Mouse (Mus musculus) Patski (cell line): ENCODE results near the gene Map4k3. TPM values are rescaled to one million over a fixed set of nuclear protein-coding genes. Genes with fewer than 3 reads are reported as not detected.

Experiments used
- ATAC-seq: fragments of 100-300 bp; one replicate; pipeline ENCODE4 v1.8.0; 2021
- CTCF ChIA-PET: fragments of 350-600 bp; sonication (Branson Sonifier 250); formaldehyde crosslinking; loops from one replicate; lab custom pipeline; 2022; ENCODE audit warnings: inconsistent platforms; lab: Charles Lee
- POLR2A ChIA-PET: fragments of 350-600 bp; sonication (Branson Sonifier 250); formaldehyde crosslinking; loops from one replicate; lab custom pipeline; 2022; ENCODE audit warnings: antibody characterized with exemption, inconsistent platforms; lab: Charles Lee
- DNase-seq: peaks from one replicate; pipeline ENCODE4 v3.0.0-alpha.2; 2011; ENCODE audit warnings: low read depth, low spot score
- H3K27me3 ChIP-seq: fragments of 371-371 bp; one replicate; pipeline ENCODE4 v1.5.1; 2021
- CTCF ChIP-seq: fragments of 100-300 bp; IDR thresholded peaks from one replicate; pipeline ENCODE4 v1.5.1; 2021
- in situ Hi-C: fragments of 300-500 bp; cut with MboI; formaldehyde crosslinking; loops from 3 replicates; pipeline ENCODE4 v1.11.1; 2018; ENCODE audit warnings: low pct_unique_long_range_greater_than_20kb, mixed read lengths
- polyA plus RNA-seq: library from polyadenylated mRNA; unstranded; gene quantifications from one replicate; pipeline ENCODE4 v1.2.3, GENCODE M21; 2021

The Map4k3 gene
- polyA plus RNA-seq, 1 experiment from 2014 or later: 94.2 TPM

DNA sequence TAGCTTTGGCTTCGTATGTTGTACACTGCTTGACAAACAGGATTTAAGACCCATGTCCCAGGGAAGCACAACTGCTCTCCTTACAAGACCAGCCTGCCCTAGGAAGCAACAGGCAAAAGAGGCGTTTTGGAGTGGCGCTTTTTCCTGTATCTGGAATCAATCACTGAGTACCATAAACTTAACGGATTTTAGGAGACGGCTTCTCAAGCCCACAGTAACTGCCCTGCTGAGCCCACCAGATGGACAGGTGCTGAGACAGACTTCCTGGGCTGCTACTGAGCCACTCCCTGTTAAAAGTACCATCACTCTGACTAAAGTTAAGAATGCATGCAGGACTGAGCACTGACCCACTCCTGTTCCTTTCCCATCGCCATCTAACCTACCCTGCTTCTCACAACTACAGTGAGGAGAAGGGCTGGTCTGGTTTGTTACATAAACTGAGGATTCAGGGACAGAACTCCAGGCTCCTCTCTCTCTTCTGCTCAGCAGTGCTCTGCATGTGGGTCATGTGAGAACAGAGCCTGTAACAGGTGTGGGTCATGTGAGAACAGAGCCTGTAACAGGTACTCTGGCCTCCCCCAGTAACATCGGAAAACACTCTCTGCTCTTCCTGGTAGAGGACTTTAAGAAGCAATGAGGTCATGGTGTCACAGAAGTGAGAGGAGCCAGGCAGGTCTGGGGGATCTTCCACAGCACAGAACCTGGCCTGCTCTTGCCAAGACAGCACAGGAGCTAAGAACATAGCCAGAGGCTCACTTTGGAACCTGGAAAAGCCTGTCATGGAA is 65.3 kb downstream of the Map4k3 start:
- DNase-seq (no peak), ATAC-seq (no peak)
- ChIA-PET POLR2A (no interaction called here), CTCF (interaction anchor here (0.8 kb wide), 1 partner anchor 401 kb away, joined by 3 read pairs; no protein-coding TSS in a partner anchor)
- in situ Hi-C loops: no loop called here
- no peaks in the 10 kb centered on the region for H3K27me3 ChIP-seq
- TF ChIP-seq CTCF: no peak

- no peak for DNase-seq
- ATAC-seq: no peak
- TF ChIP-seq CTCF: no peak
- ChIA-PET POLR2A (no interaction called here), CTCF (no interaction called here)
- no peaks in the 10 kb centered on the region for H3K27me3 ChIP-seq
- in situ Hi-C loops: no loop called here
Observed at GRCm38 (mm10) chr17:80661896-80662295, 66.4 kb downstream of the Map4k3 start.

DNA sequence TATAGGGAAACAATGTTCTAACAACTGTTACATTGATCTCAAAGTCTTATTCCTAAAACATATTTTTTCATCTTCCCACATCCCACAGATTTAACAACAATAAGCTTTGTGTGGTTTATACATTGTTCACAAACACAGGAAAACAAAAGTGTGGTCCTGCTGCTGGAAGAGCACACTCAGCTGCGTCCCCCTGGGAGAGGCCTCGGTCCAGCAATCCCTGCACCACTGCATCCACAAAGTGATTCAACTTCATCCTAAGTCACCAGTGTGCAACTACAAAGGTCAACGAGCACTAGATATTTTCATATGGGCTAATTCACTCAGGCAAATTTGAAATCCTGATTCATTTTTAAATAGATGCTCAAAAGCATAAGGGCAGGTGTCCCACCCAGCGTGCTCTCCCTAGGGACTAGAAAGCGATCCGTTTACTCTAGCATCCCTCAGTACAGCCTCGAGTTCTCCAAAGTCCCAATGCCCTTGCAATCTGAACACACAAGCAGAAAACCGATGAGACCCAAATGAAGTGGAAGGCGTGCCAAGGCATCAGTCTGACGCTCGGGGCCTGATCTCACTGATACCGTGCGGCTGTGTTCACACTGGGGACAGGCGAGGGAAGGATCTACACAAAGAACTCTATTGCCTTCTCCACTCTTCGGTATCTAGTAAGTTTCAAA is 67.4 kb downstream of the Map4k3 start:
- TF ChIP-seq CTCF: no peak
- no peak for ATAC-seq
- CTCF ChIA-PET: no interaction called here
- no peak for DNase-seq
- in situ Hi-C loops: no loop called here
- no peaks in the 10 kb centered on the region for H3K27me3 ChIP-seq
- POLR2A ChIA-PET: no interaction called here

DNA sequence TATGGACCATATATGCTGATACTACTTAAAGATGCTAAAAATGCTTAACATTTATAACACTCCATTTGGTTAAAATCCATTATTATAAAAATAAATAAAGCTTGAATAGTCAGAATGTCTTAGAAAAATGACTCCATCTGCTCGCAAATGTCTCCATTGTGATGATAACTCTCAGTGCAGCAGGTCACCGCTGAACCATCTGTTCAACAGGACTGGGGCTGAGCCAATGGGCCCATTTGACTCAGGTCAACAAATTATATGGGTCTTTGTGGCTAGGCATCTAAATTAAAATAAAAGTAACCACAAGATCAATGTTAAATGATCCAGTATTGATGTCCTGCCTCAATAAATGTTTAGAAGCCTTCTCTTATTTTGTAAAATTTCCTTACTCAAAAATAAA is 68.1 kb downstream of the Map4k3 start:
- TF ChIP-seq CTCF: no peak
- ATAC-seq: no peak
- in situ Hi-C loops: no loop called here
- no peak for DNase-seq
- POLR2A ChIA-PET: no interaction called here
- H3K27me3 ChIP-seq: no peaks in the 10 kb centered on the region
- CTCF ChIA-PET: no interaction called here

- in situ Hi-C loops: no loop called here
Observed at GRCm38 (mm10) chr17:80659821-80660220, 68.5 kb downstream of the Map4k3 start.

GRCm38 (mm10) chr17:80654323-80654722 is 74.0 kb downstream of the Map4k3 start:
- H3K27me3 ChIP-seq: no peaks in the 10 kb centered on the region
- DNase-seq (no peak), ATAC-seq (no peak)
- in situ Hi-C loops: no loop called here
- TF ChIP-seq CTCF: no peak
- POLR2A ChIA-PET: no interaction called here
- CTCF ChIA-PET: no interaction called here

More at GRCm38 (mm10) chr17:80659821-80660220, 68.5 kb downstream of the Map4k3 start:
- H3K27me3 ChIP-seq: no peaks in the 10 kb centered on the region
- no peak for TF ChIP-seq CTCF
- DNase-seq (no peak), ATAC-seq (no peak)
- ChIA-PET CTCF (no interaction called here), POLR2A (no interaction called here)

- TF ChIP-seq CTCF: no peak
- ChIA-PET CTCF (interaction anchor here (1.0 kb wide), 1 partner anchor 10 kb away, joined by 3 read pairs; no protein-coding TSS in a partner anchor), POLR2A (no interaction called here)
- H3K27me3 ChIP-seq: no peaks in the 10 kb centered on the region
- in situ Hi-C loops: no loop called here
- ATAC-seq (no peak), DNase-seq (no peak)
Observed at GRCm38 (mm10) chr17:80652740-80653139, 75.5 kb downstream of the Map4k3 start.

DNA sequence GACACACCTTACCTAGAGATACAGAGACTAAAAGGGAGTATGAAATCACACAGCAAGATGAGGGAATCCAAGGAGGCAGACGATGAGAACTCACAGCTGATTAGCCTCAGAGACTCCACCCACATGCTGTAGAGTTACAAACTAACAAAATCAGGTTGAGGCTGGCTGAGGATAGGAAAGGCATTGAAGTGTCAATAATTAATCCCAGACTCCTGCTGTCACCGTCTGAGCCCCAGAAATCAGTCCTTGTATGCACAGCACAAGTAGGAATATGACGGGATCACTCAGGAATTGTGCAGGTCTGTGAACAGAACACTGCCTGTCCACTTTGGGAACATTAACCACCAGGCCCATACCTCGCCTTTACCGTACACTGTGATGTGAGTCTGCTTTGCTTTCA is 81.4 kb downstream of the Map4k3 start:
- DNase-seq (no peak), ATAC-seq (peak; percentile 67)
- ChIA-PET CTCF (interaction anchor here (1.0 kb wide), 1 partner anchor 9 kb away, joined by 3 read pairs; no protein-coding TSS in a partner anchor), POLR2A (interaction anchor here (0.7 kb wide), 1 partner anchor 370 kb away, joined by 6 read pairs; no protein-coding TSS in a partner anchor)
- in situ Hi-C loops: no loop called here
- H3K27me3 ChIP-seq: no peaks in the 10 kb centered on the region
- no peak for TF ChIP-seq CTCF

DNA sequence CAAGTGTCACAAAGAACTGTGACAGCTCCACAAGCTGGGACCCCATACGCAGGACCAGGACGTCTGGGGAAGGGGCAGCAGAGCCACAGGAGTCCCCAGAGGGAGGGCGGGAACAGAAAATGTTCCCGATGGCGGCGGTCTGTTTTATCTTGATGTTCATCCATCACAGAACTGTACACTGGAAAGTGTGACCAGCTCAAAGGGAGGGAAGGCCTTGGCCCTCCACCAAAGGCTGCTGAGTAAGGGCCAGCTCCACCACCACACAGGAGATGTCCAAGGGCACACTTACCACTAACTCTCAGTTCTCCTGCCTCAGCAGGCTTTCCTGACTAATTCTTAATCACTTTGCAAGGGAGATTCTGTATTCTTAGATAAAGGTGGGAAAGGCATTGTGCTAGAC is 82.2 kb downstream of the Map4k3 start:
- TF ChIP-seq CTCF: no peak
- ATAC-seq (no peak), DNase-seq (no peak)
- in situ Hi-C loops: no loop called here
- POLR2A ChIA-PET: interaction anchor here (0.6 to 0.7 kb wide), 3 partner anchors 64 to 371 kb away, joined by 3 to 6 read pairs (median 4); no protein-coding TSS in a partner anchor
- CTCF ChIA-PET: interaction anchor here (1.0 kb wide), 1 partner anchor 10 kb away, joined by 3 read pairs; no protein-coding TSS in a partner anchor
- no peaks in the 10 kb centered on the region for H3K27me3 ChIP-seq

DNA sequence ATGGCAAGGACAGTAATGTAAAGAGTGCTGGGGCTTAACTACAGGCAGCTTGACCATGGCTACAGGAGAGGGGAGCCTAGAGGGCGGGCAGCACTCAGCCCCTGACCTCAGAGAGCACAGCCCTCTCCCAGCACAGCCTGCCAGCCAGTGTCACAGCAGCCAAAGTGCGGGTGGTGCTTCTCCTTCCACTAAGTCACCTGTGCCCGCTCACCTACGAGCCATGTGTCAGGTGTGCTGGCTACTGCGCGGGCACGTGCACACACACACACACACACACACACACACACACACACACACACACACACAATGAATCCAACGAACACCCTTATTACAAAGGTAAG is 82.6 kb downstream of the Map4k3 start:
- in situ Hi-C loops: no loop called here
- no peak for DNase-seq
- POLR2A ChIA-PET: interaction anchor here (0.6 kb wide), 2 partner anchors 64 to 191 kb away, joined by 3 to 4 read pairs; no protein-coding TSS in a partner anchor
- CTCF ChIA-PET: interaction anchor here (1.0 kb wide), 1 partner anchor 10 kb away, joined by 3 read pairs; no protein-coding TSS in a partner anchor
- no peak for ATAC-seq
- no peaks in the 10 kb centered on the region for H3K27me3 ChIP-seq
- TF ChIP-seq CTCF: no peak
